Mouse (Mus musculus) CD4-positive helper T cell, adult 2 months (primary cell): ENCODE measurements around the gene Dock1.

Source experiments
- DNase-seq: peaks from one replicate; pipeline ENCODE4 v3.0.0-alpha.2; 2012; ENCODE audit warnings: low read depth, missing footprints, low spot score

The Dock1 gene

DNA sequence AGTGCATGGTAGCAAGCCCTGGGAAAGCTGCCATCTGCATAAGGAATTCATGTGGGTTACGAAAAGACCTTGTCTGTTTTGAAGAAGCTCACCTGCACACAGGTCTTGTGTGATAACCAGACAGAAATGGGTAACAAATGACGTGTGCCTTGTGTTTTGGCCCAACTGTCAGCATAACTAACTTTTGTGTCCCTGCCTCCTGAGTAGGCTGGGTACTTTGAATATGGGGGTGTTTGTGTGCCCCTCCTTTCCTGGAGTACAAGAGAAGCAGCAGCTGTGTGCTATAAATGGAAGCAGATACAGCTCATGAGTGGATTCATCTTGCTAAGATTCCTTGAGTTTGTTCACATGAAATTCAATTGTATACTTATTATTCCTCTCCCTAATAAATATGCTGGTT is 480.5 kb downstream of the Dock1 start:
- DNase-seq: no peak

DNA sequence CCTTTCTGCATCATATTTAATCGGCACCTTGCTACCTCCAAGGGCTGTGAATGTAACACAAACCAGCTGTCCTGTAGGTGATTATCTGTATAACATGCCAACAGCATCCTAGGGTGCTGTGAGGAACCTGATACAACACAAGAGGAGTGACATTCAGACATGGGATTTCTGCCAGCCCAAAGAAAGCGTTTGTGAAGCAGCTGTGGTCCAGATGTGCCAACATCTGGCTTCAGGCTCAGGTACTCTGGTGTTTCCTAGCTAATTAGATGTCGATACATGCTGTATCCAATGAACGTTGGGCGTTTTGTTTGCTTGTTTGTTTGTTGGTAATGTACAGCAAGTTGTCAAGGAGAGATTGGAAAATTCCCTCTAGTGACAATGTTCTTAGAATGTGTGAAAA is 487.1 kb downstream of the Dock1 start:
- no peak for DNase-seq

DNA sequence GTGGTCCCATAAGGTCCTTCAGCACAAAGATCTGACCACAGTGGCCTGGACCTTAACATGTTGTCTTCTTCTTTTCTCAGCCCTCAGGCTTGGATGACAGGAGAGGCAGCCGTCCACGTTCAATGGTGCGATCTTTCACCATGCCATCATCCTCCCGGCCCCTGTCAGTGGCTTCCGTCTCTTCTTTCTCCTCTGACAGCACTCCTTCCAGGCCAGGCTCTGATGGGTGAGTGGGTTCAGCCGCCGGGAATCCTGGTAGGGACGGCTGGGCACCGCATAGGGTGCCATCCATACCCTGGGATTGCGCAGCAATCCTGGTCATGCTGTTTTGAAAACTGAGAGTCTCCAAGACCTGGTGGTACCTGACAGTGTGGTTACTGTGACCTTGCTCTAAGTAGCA is 487.9 kb downstream of the Dock1 start:
- DNase-seq: no peak

DNA sequence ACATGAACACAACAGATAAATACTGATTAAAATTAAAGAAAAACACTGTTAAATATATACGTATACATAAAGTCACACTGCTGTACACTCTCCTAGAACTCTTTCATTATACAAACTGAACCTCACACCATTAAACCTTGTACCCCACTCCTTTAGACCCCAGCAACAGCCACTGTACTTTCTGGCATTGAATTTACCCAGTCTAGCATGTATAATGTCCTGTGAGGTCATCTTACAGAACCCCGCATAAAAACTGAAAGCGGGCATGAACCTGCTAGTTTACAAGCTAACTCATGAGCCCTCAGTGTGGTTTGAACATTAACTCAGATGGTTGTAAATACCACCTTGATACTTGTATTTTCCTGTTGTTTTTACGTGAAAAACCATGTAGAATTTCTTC is 489.2 kb downstream of the Dock1 start:
- DNase-seq: no peak

DNA sequence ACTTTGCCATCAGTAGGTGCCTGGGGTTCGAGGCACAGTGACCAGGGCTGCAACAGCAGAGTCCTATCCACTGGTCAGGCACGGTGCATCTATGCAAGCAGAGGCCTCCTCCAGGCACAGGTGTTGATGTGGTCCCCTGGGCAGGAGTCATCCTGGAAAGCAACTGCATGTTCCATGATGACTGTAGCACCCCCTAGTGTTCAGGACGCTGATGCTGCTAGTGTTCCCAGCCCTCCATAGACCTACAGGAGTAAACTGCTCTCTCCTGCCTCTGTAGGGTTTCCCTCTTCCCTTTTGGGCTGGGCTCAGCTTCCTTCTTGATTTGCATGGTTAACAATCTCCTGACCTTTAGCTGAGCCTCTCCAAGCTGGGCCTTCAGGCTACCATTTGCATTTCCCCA is 494.7 kb downstream of the Dock1 start:
- no peak for DNase-seq

DNA sequence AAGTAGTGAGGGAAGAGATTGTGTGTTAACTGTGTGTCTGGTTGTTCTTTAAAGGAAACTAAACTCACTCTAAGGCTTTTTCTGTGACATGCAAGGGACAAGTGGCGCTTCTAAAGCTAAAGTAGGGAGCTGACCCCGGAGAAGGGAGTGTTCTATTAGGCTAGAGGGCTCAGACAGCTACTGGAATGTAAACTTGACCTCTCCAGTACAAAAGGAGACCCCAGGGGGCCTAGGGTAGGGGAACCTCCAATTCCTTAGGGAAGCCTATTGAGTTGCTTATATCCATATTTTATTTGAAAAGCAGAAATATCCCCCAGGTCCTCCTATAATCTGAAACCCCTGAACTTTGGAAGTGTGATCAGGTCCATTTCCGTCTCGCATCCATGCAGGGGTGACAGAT is 499.5 kb downstream of the Dock1 start:
- DNase-seq: no peak

DNA sequence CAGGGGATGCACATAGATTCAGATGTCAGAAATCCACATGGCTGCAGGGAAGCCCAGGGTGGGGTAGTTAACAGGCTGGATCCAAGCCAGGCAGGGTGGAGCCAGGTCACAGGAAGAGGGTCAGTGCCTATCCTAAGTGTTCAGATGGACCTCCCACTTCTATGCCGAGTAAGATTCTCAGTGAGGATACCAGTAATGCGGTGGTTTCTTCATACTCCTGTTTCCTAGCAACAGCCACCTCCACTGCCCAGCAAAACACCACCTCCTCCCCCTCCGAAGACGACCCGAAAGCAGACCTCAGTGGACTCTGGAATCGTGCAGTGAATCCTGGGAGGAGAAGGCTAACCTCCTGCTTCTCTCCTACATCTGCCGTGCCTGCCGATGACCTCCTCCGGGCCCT is 501.8 kb downstream of the Dock1 start:
- no peak for DNase-seq

DNA sequence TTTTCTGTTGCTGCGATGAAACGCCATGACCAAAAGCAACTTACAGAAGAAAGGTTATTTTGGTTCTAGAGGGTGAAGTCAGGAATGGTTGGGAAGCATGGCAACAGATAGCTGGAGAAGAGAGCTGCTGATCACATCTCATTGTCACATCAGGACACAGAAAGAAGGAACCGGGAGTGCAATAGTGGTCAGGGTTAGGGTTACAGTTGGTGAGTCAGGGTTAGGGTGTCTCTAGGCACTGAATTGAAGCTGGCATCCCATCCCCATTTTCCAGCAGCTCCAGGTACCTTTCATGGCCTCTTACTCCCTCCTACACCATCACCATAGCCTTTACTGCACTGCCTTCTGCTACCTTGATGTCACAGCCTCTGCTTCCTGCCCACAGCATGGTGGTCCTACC is 523.7 kb downstream of the Dock1 start:
- no peak for DNase-seq

DNA sequence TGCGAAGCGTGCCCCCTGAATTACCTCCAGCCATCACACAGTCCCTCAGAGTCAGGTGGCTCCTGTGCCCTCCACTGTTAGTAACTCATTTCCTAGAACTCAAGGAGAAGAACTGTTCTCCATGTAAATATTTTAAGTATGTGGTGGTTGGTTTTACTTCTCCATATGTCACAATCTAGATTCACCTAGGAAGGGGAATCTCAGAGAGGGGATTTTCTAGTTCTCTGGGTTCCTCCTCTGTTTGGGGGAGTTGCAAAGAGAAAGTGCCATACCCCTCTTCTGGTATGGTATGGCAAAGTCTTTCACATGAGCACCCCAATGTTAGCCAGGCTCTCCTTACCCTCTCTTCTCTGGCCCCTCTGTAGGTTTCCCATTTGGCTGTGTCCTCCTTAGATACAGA is 525.2 kb downstream of the Dock1 start:
- no peak for DNase-seq

DNA sequence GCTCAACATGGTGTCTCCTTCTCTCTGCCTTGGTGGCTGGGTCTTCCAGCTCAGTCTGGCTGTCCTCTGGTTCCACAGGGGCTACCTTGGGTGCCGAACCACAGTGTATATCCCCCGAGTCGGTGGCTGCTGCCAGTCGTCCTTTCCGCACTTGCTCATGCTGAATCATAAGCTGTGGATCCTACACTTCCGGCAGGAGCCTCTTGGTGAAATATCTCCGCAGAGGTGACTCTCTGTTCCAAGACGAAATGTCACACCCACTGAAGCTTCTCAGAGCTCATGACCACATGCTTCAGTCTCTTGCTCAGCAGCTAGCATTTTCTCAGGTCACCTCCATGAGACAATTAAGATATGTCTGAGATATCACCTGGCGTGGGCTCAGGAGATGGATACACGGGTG is 526.4 kb downstream of the Dock1 start:
- no peak for DNase-seq

DNA sequence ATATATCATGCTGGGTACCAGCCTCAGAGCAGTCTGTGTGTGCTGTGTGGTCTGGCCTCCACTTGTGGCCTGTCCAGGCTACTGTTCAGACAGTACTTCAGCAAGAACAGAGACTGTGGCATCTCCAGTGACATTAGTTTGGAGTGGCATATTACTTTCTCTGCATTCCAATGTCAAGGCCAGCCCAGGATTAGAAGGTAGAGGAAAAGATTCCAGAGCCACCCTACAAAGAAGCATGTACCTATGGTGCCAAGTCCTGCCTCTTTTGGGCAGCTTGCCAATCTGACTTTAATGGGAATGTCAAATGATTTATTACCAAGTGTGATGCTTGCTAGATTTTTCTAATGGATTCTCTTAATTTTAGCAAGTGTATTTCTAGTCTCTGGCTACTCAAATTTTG is 533.5 kb downstream of the Dock1 start:
- DNase-seq: no peak

DNA sequence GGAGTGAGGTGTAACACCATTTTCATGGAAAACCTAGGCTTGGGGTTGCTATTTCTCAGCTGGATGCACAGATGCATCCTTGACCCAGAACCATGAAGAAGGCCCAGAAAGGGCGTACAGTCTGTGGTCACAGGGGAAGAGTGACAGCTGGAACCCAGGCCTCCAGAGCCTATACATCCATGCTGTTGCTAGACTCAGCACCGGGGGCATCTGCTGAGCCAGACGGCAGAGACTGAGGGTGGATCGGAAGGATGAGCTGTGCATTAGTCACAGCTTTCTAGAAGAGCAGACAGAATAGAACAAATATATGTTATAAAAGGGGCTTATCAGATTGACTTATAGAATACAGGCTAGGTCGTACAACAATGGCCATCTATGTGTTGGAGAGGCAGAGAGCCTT is 534.7 kb downstream of the Dock1 start:
- no peak for DNase-seq

DNA sequence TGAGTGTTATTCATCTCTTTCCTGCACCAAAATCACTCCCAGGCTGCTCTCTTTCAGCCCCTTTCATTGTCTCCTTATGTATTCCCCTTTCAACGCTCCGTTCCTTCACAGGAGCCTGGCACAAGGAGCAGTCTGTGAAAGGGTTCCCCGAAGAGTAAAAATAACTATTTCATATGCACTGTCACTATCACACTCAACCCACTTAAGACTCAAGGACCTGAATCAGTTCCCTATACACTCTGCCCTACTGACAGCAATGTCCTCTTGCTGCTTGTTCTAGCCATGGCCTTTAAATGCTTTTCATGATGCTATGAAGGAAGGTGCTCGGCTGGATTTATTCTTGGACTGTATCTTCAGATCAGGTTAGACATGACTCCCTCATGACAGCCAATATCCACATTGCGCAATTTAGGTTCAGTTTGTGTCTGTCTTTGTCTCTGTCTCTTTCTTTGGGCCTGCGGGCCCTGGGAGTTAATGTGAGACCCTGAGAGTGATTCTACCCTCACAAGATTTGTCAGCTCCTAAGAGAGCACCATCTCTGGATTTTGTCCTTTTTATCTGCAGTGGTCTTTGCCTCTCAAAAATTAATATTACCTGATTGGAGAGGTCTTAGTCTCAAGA is 538.6 kb downstream of the Dock1 start:
- DNase-seq: no peak

DNA sequence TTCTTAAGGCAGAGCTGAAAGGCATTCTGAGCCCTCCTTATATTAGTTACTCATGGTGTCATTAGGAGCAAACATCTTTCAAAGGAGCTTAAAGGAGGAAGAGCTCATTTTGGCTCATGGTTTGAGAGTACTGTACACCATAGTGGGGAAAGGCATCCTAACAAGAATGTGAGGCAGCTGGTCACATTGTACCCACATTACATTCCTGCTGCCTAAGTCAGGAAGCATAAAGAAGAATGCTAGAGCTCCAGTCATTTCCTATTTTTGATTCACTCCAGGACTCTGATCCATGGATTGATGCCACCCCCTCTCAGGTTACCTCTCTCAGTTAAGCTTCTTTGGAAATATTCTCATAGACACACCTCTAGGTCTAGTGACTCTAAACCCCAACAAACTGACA is 539.8 kb downstream of the Dock1 start:
- DNase-seq: no peak

DNA sequence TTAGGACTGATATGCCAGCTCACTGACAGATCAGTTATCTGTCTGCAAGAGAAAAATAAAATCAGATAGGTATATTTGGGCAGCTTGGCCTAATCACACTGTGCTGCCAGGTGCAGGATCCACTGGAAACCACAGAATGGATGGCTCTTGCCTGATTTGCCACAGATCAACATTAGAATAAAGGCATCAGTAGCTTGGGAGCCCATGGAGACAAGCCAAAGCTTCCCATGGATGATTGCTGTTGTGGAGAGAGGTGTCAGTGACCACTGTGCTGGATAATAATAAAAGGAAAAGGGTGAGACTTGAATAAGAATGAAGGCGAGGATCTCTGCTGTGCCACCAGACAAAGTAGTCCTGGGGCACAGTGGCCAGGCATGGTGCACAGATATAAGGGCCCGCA is 540.4 kb downstream of the Dock1 start:
- DNase-seq: no peak

DNA sequence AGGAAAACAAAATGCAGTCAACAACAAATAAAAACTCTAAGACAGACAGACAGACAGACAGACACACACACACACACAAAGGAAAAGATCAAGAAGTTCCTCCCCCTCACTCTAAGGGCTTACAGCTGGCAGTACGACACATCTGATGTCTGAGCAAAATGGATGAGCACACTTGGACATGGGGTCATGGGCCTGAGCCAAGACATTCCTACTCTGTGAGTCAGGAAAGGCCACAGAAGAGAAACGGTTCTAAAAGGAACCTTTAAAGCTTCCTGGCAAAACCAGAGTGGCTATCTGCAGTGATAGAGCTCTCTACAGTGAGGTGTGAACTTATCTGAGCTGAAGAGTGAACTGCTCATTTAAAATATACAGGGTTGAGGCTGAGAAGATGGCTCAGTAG is 542.1 kb downstream of the Dock1 start:
- no peak for DNase-seq

DNA sequence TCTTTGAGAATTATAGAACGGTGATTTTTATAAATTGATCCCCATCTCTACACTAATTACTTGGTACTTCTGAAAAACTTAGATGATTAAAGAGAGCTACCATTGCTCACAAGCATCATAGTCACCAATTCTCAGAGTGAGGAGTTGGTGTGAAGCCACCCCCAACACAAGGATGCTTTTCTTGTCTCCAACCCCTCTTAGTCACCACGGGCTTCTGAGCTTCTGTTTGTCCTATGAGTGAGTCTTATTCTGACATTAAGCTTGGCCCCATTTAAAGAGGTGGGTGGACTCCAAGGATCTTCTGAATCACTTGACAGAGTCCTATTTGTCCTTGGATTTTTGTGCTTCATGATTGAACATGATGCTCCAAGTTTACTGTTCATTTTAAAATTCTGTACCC is 551.0 kb downstream of the Dock1 start:
- DNase-seq: no peak
